Mouse (Mus musculus): ENCODE measurements around the gene Magi2. TPM values are rescaled to one million over a fixed set of nuclear protein-coding genes. Genes with fewer than 3 reads are reported as not detected.

The Magi2 gene
- polyA plus RNA-seq, 1 experiment from 2014 or later, result 8.4 TPM

- Histone ChIP-seq H3K4me1 (ENCODE audit: control insufficient read depth, insufficient read depth, low read length) (peaks cover 18% of the 10 kb centered on the region), H3K4me2 (ENCODE audit: low read length) (no peak overlapping the region), H3K27ac (ENCODE audit: low read depth, low read length) (no peak overlapping the region), H3K9ac (ENCODE audit: low read length) (no peak overlapping the region), H3K4me3 (ENCODE audit: low read depth, low read length) (no peak overlapping the region), H3K9me3 (replicated peaks; ENCODE audit: control insufficient read depth, low read length) (no peaks in the 10 kb centered on the region), H3K27me3 (replicated peaks; ENCODE audit: control insufficient read depth, insufficient read depth, low read length) (no peaks in the 10 kb centered on the region), H3K36me3 (ENCODE audit: control insufficient read depth, insufficient read depth, low read length) (no peaks in the 10 kb centered on the region)
- no peak for DNase-seq (ENCODE audit: low spot score)
- no peak for ATAC-seq
- 15% methylated on average over 2 of the region's 2 CpGs for WGBS
Observed at GRCm38 (mm10) chr5:20753096-20753495, 1526.3 kb downstream of the Magi2 start.

GRCm38 (mm10) chr5:20753963-20754362 lies 1527.1 kb downstream of the Magi2 start:
- ATAC-seq (no peak), DNase-seq (ENCODE audit: low spot score) (no peak)
- H3K4me1 ChIP-seq (ENCODE audit: control insufficient read depth, insufficient read depth, low read length), result peaks cover 12% of the 10 kb centered on the region; the same call in 1 of the 2 replicates
- no peak overlapping the region for H3K9ac ChIP-seq (ENCODE audit: low read length)
- no peak overlapping the region for H3K27ac ChIP-seq (ENCODE audit: low read depth, low read length)
- WGBS, result 57% methylated on average over 5 of the region's 5 CpGs
- no peak overlapping the region for H3K4me3 ChIP-seq (ENCODE audit: low read depth, low read length)
- no peaks in the 10 kb centered on the region for H3K9me3 ChIP-seq (replicated peaks; ENCODE audit: control insufficient read depth, low read length)
- H3K27me3 ChIP-seq (replicated peaks; ENCODE audit: control insufficient read depth, insufficient read depth, low read length), result no peaks in the 10 kb centered on the region
- H3K4me2 ChIP-seq (ENCODE audit: low read length), result no peak overlapping the region
- H3K36me3 ChIP-seq (ENCODE audit: control insufficient read depth, insufficient read depth, low read length), result no peaks in the 10 kb centered on the region
